16 mouse cellular contexts compared by ENCODE assay signal in genomic region chrX:99045315-99045714, GRCm38 (mm10). TPM values are rescaled to one million over a fixed set of nuclear protein-coding genes. Genes with fewer than 3 reads are reported as not detected.
DNase-seq lines count a peak whose midpoint lies in the region; ATAC-seq and TF ChIP-seq lines count a peak whose summit lies in the region.
"Had no signal": no experiment of that assay in that cellular context is flagged by ENCODE, and none has a peak within 500 bp of the region (broad histone marks: within the 10 kb centered on the region; RNA-seq: fewer than 3 reads in every experiment).

No protein-coding gene starts in this region.

- 60% methylated on average over 7 of the region's 7 CpGs for WGBS in heart, embryonic 12.5 days
- WGBS in heart, embryonic 16.5 days, result 56% methylated on average over 7 of the region's 7 CpGs

- H3K27ac ChIP-seq in heart, embryonic 12.5 days (ENCODE audit: poor library complexity, severe bottlenecking), result peak overlapping the region; percentile 71
- peak overlapping the region; percentile 29 for H3K27ac ChIP-seq in layer of hippocampus, adult 2 months
- peak overlapping the region; percentile 86 for H3K27ac ChIP-seq in heart, embryonic 16.5 days (ENCODE audit: low read length)
- H3K27ac ChIP-seq: limb, embryonic 15.5 days; midbrain, embryonic 13.5 days; neural tube, embryonic 15.5 days had no signal

- intact Hi-C loops in heart, postnatal 10 days (cut with DNase I), result no loop called here

- H3K4me3 ChIP-seq in heart, embryonic 12.5 days, result no peak overlapping the region; the same call in 1 of the 2 replicates
- no peak overlapping the region for H3K4me3 ChIP-seq in layer of hippocampus, adult 2 months
- H3K4me3 ChIP-seq in heart, embryonic 16.5 days (ENCODE audit: low read length), result no peak overlapping the region
- H3K4me3 ChIP-seq: limb, embryonic 15.5 days; midbrain, embryonic 13.5 days; myocyte; neural tube, embryonic 15.5 days had no signal

- ATAC-seq in heart, embryonic 12.5 days (ENCODE audit: insufficient number of reproducible peaks, low FRiP score), result no peak
- ATAC-seq in heart, embryonic 16.5 days (replicated peaks; ENCODE audit: extremely low read depth, insufficient read depth, low FRiP score), result no peak
- ATAC-seq: midbrain, embryonic 13.5 days had no signal

- H3K4me2 ChIP-seq in heart, embryonic 12.5 days, result peak overlapping the region; percentile 88
- H3K4me2 ChIP-seq in heart, embryonic 16.5 days (ENCODE audit: low read depth, low read length), result peak overlapping the region; percentile 37
- H3K4me2 ChIP-seq: limb, embryonic 15.5 days; midbrain, embryonic 13.5 days; neural tube, embryonic 15.5 days had no signal

- H3K36me3 ChIP-seq in heart, embryonic 12.5 days, result no peaks in the 10 kb centered on the region
- H3K36me3 ChIP-seq in heart, embryonic 16.5 days (ENCODE audit: control insufficient read depth, insufficient read depth), result no peaks in the 10 kb centered on the region
- H3K36me3 ChIP-seq: limb, embryonic 15.5 days; midbrain, embryonic 13.5 days; neural tube, embryonic 15.5 days had no signal

- no peak for DNase-seq in heart, postnatal 10 days
- DNase-seq in layer of hippocampus, adult 2 months (ENCODE audit: low spot score in 2 of 2), result no peak
- no peak for DNase-seq in layer of hippocampus, postnatal 14 days (ENCODE audit: low spot score in 2 of 2)
- peak; percentile 7 for DNase-seq in ZHBTc4 (ENCODE audit: low read depth, low spot score)
- no peak for DNase-seq in adrenal gland, adult (ENCODE audit: inconsistent age in 2 of 2, low spot score in 1 of 2)
- DNase-seq: cerebellum, postnatal 10 days; gastrocnemius, postnatal 14 days; lung, adult 18-20 months; thymus, adult 2 months had no signal

- peaks cover 20% of the 10 kb centered on the region; the same call in 1 of the 2 replicates for H3K27me3 ChIP-seq in heart, embryonic 12.5 days (replicated peaks)
- H3K27me3 ChIP-seq in heart, embryonic 16.5 days (ENCODE audit: control insufficient read depth, insufficient read depth, low read length), result peaks cover 7% of the 10 kb centered on the region; the same call in 1 of the 2 replicates

- TF ChIP-seq CTCF in layer of hippocampus, adult 2 months (conservative IDR thresholded peaks at IDR 0.05), result no peak

- peaks cover 47% of the 10 kb centered on the region for H3K4me1 ChIP-seq in heart, embryonic 12.5 days (replicated peaks)
- H3K4me1 ChIP-seq in heart, embryonic 16.5 days (ENCODE audit: control insufficient read depth, insufficient read depth, low read length), result peaks cover 23% of the 10 kb centered on the region; the same call in 1 of the 2 replicates

- H3K9ac ChIP-seq in heart, embryonic 12.5 days, result no peak overlapping the region
- H3K9ac ChIP-seq in heart, embryonic 16.5 days (ENCODE audit: low read length), result peak overlapping the region; percentile 25
- H3K9ac ChIP-seq: limb, embryonic 15.5 days; midbrain, embryonic 13.5 days; neural tube, embryonic 15.5 days had no signal

- no peaks in the 10 kb centered on the region for H3K9me3 ChIP-seq in heart, embryonic 12.5 days (replicated peaks)
- no peaks in the 10 kb centered on the region for H3K9me3 ChIP-seq in heart, embryonic 16.5 days (replicated peaks; ENCODE audit: control insufficient read depth, low read length)
- H3K9me3 ChIP-seq: limb, embryonic 15.5 days; midbrain, embryonic 13.5 days; neural tube, embryonic 15.5 days had no signal

RNA-seq across cellular contexts. Expression of gene Stard8, which starts 42.3 kb away (rescaled TPM):
- 19.8 and 19.9 TPM in 2 replicates for polyA plus RNA-seq in heart, embryonic 12.5 days (2016; fragmentation: Nextera tagmentation; extraction: Ambion mirVana)
- total RNA-seq in heart, postnatal 10 days (2021), result 10 to 100 TPM; 34.0 to 40.9 TPM
- total RNA-seq in layer of hippocampus, adult 2 months (2021), result 1 to 10 TPM; 7.6 to 9.0 TPM
- total RNA-seq in layer of hippocampus, postnatal 14 days (2021), result 1 to 10 TPM; 7.9 to 9.1 TPM
- polyA plus RNA-seq in heart, embryonic 16.5 days (2015; fragmentation: Nextera tagmentation; extraction: Ambion mirVana), result 16.0 and 16.1 TPM in 2 replicates
- polyA plus RNA-seq: C2C12 had no signal

Comparison
In these comparisons a context has a peak if more than half of its experiments do, and no peak if none do; other contexts are left out.
1. H3K27ac ChIP-seq: peak in every context shown above with its lines; median percentile 86 in heart, embryonic 16.5 days; 71 in heart, embryonic 12.5 days; 29 in layer of hippocampus, adult 2 months.